Mouse (Mus musculus) E14TG2a.4 (cell line): ENCODE results near the gene Zfyve19.

Experiments
- CTCF ChIP-seq: conservative IDR thresholded peaks from 2 replicates; pipeline ENCODE4 v1.5.1; 2014; ENCODE audit warnings: low read length
- NANOG ChIP-seq: IDR thresholded peaks from 2 replicates; pipeline ENCODE4 v1.6.1; 2014; ENCODE audit warnings: borderline replicate concordance, low read length, mixed read lengths
- POU5F1 ChIP-seq: IDR thresholded peaks from 2 replicates; pipeline ENCODE4 v1.6.1; 2014; ENCODE audit warnings: low read length, borderline replicate concordance

DNA sequence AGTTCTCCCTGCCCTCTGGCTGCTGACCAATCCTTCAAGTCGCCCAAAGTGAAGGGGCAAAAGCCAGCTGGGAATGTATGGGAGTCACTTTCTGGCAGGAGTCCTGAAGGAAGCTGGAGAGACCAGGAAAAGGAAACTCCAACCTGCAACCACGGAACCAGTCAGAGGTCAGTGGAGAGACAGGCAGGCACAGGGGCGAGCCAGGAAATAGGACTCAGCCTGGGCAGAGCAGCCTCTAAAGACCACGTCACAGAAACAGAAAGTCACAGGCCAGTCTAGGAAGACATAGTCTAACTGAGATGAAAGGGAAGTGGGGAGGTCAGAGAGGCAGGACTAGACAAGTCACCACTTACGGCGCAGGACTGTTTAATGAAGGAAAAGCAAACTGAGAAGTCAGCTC, 32.8 kb upstream of the Zfyve19 start:
- TF ChIP-seq CTCF (no peak), POU5F1 (no peak), NANOG (no peak)
